Mouse (Mus musculus): ENCODE data around the gene Actl10. TPM values are rescaled to one million over a fixed set of nuclear protein-coding genes. Genes with fewer than 3 reads are reported as not detected.

The Actl10 gene
- polyA plus RNA-seq, 1 experiment from 2014 or later = 0.59 TPM

DNA sequence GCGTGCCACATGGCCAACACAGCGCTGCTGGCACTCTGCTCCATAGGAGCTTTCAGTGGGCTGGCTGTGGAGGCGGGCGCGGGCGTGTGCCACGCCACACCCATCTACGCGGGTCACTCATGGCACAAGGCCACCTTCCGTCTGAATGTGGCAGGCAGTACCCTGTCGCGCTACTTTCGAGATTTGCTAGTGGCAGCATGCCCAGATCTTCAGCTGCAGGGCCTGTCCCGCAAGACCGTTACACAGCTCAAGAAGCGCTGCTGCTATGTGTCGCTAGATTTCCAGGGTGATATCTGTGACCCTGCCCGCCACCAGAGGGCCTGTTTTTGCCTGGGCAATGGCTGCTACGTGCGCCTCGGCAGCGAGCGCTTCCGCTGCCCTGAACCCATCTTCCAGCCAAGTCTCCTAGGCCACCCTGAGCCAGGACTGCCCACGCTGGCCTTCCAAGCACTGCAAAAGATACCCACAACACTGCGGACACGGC, 890 bp downstream of the Actl10 start:
- Histone ChIP-seq H3K9me3 (no peaks in the 10 kb centered on the region), H3K27ac (replicated peaks) (peak overlapping the region; percentile 68), H3K27me3 (no peaks in the 10 kb centered on the region), H3K9ac (replicated peaks) (peak overlapping the region; percentile 14), H3K4me3 (no peak overlapping the region), H3K4me2 (replicated peaks) (peak overlapping the region; percentile 37), H3K36me3 (no peaks in the 10 kb centered on the region), H3K4me1 (peaks cover 44% of the 10 kb centered on the region)
- WGBS = 13% methylated on average over 27 of the region's 27 CpGs
- peak; percentile 71 for ATAC-seq (replicated peaks)

DNA sequence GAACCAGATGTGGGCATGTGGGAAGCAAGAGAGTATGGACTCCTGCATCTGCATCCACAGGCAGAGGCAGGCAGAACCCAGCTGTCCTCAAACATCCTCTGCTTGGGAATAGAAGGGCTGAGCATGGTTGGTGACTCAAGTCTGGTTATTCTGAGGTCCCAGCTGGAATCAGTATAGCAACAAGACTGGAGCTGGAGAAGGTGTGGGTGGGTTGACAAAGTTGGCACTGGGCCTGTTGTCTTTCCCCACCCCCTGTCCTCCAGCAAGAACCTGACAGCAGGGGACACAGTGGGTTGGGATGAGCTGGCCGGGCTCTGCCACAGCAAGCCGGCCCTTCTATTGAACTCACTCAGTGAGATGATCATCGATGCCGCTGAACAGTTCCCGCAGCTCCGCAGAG, 3.7 kb downstream of the Actl10 start:
- H3K4me3 ChIP-seq = no peak overlapping the region
- no peak for ATAC-seq (replicated peaks)
- no peak overlapping the region for H3K9ac ChIP-seq (replicated peaks)
- H3K4me2 ChIP-seq (replicated peaks) = no peak overlapping the region
- H3K36me3 ChIP-seq = no peaks in the 10 kb centered on the region
- H3K4me1 ChIP-seq = peaks cover 44% of the 10 kb centered on the region
- H3K27ac ChIP-seq (replicated peaks) = no peak overlapping the region
- H3K27me3 ChIP-seq = no peaks in the 10 kb centered on the region
- WGBS = 72% methylated on average over 6 of the region's 6 CpGs
- no peaks in the 10 kb centered on the region for H3K9me3 ChIP-seq

DNA sequence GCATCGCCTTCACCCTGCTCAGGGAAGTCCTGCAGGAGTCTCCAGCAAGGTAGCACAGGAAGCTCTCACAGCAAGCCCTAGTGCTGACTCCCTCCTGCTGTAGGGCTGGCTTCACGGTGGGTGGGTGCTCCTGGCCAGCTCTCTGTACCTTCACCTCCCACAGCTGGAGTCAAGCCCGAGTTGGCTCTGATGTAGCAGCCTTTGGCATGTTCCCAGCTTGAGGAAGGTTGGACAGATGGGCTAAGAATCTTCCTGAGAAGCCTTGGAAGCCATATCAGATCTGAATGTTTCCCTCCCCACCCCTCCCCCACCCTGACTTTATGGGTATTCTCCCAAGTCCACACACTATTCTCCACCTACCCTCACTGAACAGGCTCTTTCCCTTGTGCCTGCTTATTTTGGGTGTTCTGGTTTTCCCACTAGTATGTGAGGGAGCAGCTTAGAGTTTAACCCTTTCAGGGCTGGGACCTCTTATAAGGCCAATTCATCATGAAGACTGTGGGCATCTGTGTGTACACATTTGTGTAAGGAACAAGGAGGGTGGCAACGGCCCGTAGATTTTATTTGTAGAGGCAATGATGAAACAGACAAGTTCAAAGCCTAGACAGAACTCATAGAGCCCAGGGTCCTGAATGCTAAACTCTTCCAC, 5.7 kb downstream of the Actl10 start:
- Histone ChIP-seq H3K9me3 (no peaks in the 10 kb centered on the region), H3K4me1 (peaks cover 30% of the 10 kb centered on the region), H3K27me3 (no peaks in the 10 kb centered on the region), H3K4me3 (peak overlapping the region; percentile 46), H3K36me3 (no peaks in the 10 kb centered on the region), H3K9ac (replicated peaks) (no peak overlapping the region), H3K4me2 (replicated peaks) (peak overlapping the region; percentile 70), H3K27ac (replicated peaks) (0 out of 2 replicates have a peak overlapping the region, but pooled peaks have one; percentile 43)
- 41% methylated on average over 5 of the region's 5 CpGs for WGBS
- ATAC-seq (replicated peaks) = no peak

DNA sequence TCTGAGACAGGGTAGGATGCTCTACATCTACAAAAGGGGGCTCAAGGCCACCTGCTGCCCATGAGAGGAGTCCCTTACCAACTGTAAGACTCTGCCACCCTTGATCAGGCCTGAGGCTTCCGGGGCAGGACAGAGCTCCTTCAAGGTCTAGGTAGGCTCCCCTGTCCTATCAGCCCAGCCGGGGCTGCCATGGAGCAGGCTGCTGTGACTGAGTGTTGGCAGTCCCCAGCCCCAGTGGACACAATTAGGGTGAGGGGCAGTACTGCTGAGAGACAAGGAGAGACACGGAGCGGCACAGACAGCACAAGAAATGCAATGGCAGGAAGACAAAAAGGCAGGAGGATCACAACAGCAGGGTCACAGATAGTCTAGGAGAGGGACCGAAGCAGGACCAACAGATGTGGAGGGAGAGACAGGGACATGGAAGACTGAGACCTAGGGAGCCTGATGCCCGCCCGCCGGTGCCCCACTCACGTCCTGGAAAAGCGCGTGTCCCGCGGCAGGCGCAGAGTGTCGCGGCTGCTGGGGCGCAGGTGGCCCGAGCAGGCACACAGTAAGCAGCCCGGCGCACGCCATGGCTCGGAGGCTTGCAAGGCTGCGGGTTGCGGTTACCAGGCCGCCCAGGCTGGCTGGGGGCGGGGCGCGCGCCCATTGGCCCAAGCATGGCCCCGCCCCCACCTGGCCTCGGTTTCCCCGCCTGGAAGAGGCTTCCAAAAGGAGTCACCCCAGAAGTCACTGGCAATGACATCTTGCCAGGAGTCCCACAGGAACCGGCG, 6.9 kb downstream of the Actl10 start, which contains the start of gene Necab3:
TSS of gene Necab3 (minus strand) at position 627 of the 776 bp plus-strand sequence.
- Histone ChIP-seq H3K9me3 (no peaks in the 10 kb centered on the region), H3K9ac (replicated peaks) (peak within 1 kb of the TSS; percentile 54), H3K27me3 (no peaks in the 10 kb centered on the region), H3K36me3 (no peaks in the 10 kb centered on the region), H3K4me3 (peak within 1 kb of the TSS; percentile 46), H3K4me2 (replicated peaks) (peak within 1 kb of the TSS; percentile 70), H3K27ac (replicated peaks) (0 out of 2 replicates have a peak within 1 kb of the TSS, but pooled peaks have one; percentile 25), H3K4me1 (peaks cover 23% of the 10 kb centered on the region)
- peak; percentile 71 for ATAC-seq (replicated peaks)
- WGBS = 6% methylated on average over 34 of the region's 34 CpGs

DNA sequence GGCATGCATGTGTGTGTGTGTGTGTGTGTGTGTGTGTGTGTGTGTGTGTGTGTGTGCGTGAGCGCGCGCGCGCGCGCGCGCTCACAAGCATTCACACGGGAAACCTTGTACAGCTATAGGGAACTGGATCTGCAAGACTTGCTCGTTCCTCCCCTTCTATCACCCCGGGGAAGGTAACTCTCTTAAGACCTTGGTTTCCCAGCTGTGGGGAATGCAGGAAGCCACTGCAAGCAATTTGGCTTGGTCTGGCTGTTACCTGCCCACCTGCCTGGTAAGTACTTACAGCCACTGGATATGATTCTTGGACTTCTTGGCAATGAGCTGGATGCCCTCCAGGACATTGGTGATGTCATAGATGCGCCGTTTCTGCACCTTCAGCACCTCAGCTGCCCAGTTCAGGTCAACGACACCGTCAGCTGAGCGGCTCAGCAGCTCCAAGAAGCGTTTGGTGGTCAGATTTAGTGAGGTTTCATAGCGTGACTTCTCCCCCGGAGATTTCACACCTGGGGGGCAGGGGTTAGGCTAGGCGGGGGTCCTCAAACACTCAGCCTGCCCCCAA, 12.1 kb downstream of the Actl10 start:
- Histone ChIP-seq H3K36me3 (no peaks in the 10 kb centered on the region), H3K4me2 (replicated peaks) (no peak overlapping the region), H3K4me1 (peaks cover 42% of the 10 kb centered on the region), H3K27me3 (no peaks in the 10 kb centered on the region), H3K9me3 (no peaks in the 10 kb centered on the region), H3K9ac (replicated peaks) (no peak overlapping the region), H3K4me3 (no peak overlapping the region), H3K27ac (replicated peaks) (no peak overlapping the region)
- WGBS = 91% methylated on average over 22 of the region's 22 CpGs
- no peak for ATAC-seq (replicated peaks)

DNA sequence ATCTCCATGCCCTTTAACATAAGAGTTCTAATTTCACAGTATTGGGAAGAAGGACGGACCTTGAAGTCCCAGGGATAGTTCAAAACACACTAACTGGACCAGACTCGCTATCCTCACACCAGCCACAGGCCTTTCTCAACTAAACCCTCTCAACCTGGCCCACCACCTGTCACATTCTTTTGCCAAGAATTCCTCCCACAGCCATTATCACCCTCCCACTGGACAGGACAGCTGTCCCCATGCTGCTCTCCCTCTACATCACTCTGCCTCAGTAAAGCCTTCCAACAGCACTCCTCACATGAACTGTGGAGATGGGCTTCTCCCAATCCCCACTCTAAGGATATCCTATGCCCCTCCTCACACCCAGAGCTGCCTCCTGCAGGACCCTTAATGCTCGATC, 14.0 kb downstream of the Actl10 start:
- whole genome bisulfite sequencing = 56% methylated on average over 3 of the region's 3 CpGs
- no peak overlapping the region for H3K9ac ChIP-seq (replicated peaks)
- H3K9me3 ChIP-seq = no peaks in the 10 kb centered on the region
- peaks cover 49% of the 10 kb centered on the region for H3K4me1 ChIP-seq
- no peak overlapping the region for H3K4me2 ChIP-seq (replicated peaks)
- peak overlapping the region; percentile 46 for H3K27ac ChIP-seq (replicated peaks)
- no peak for ATAC-seq (replicated peaks)
- no peaks in the 10 kb centered on the region for H3K27me3 ChIP-seq
- no peak overlapping the region for H3K4me3 ChIP-seq
- no peaks in the 10 kb centered on the region for H3K36me3 ChIP-seq

DNA sequence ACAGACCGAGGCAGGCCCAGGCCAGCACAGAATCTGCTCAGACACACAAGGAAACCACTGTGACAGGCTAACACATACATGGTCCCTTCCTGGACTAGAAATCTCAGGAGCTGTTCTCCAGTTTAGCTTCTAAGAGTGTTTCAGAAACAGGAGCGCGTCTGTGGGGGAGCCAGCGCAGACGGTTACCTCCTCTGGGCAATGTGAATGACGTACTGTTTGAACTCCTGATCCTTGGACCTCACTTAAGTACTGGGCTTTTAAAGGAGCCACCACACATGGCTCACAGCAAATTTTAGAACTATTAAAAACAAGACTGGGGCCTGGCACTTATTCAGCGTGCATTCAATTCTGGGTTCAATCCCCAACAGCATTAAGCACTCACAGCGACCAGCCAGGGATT, 15.1 kb downstream of the Actl10 start:
- WGBS = 53% methylated on average over 8 of the region's 8 CpGs
- Histone ChIP-seq H3K4me1 (peaks cover 53% of the 10 kb centered on the region), H3K9ac (replicated peaks) (no peak overlapping the region), H3K4me3 (no peak overlapping the region), H3K4me2 (replicated peaks) (no peak overlapping the region), H3K27ac (replicated peaks) (no peak overlapping the region; the same call in 1 of the 2 replicates), H3K9me3 (no peaks in the 10 kb centered on the region), H3K36me3 (no peaks in the 10 kb centered on the region), H3K27me3 (no peaks in the 10 kb centered on the region)
- no peak for ATAC-seq (replicated peaks)

DNA sequence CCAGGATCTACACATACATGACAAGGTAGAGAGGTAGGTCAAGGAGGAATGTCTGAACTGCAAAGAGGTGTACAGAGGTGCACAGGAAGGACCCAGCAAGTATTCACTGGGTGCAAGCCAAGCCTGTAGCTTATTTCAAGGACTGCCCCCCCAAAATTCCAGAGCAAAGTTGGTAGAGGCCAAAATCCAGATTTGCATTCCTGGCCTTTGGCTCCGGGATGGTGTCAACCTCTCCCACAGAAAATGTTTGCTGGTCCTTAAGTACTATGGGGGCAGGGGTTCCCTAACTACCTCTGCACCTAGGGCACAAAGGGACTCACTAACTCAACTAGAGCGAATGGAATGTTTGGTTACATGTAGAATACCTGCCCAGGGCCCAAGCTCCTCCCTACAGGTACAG, 16.2 kb downstream of the Actl10 start:
- no peaks in the 10 kb centered on the region for H3K27me3 ChIP-seq
- 62% methylated on average over 2 of the region's 2 CpGs for WGBS
- H3K4me3 ChIP-seq = peak overlapping the region; percentile 88
- no peaks in the 10 kb centered on the region for H3K36me3 ChIP-seq
- no peak overlapping the region for H3K9ac ChIP-seq (replicated peaks)
- no peaks in the 10 kb centered on the region for H3K9me3 ChIP-seq
- peak overlapping the region; percentile 90 for H3K4me2 ChIP-seq (replicated peaks)
- H3K27ac ChIP-seq (replicated peaks) = peak overlapping the region; percentile 73
- H3K4me1 ChIP-seq = peaks cover 53% of the 10 kb centered on the region
- ATAC-seq (replicated peaks) = no peak

DNA sequence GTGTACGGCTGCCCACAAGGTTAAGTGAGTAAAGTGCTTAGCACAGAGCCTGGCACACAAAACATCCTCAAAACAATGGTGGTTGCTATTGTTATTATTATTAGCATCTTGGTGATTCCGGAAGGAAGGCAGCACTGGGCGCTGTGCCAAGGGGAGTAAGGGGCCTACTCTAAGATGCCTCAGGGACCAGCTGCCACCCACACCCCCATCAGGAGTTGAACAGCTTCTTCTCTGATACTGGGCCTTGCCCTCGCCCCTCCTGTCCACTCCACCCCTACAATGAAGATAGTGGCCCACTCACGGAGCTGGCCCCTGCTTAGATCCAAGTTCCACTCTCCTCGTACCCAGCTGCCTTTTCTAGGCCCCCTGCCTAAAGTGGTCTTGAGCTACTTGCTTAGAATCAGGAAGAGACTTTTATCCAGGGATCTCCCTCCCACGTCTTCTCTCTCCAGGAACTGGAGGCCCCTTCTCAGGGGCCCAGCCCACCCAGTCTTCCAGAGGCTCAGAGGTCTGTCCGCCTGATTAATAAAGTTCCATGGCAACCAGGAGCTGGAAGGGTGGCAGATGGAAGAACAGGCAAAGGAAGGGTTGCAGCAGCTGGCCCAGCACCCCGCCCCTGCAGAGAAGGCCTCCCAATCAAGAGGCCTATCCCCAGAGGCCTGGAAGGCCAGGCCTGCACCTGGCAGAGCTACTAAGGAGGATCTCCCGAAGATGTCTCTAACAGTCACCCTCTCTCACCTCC, 16.9 kb downstream of the Actl10 start:
- Histone ChIP-seq H3K4me2 (replicated peaks) (peak overlapping the region; percentile 90), H3K9ac (replicated peaks) (peak overlapping the region; percentile 55), H3K4me3 (peak overlapping the region; percentile 88), H3K27me3 (no peaks in the 10 kb centered on the region), H3K36me3 (no peaks in the 10 kb centered on the region), H3K9me3 (no peaks in the 10 kb centered on the region), H3K4me1 (peaks cover 53% of the 10 kb centered on the region), H3K27ac (replicated peaks) (peak overlapping the region; percentile 73)
- ATAC-seq (replicated peaks) = peak; percentile 10
- WGBS = 2% methylated on average over 10 of the region's 10 CpGs

DNA sequence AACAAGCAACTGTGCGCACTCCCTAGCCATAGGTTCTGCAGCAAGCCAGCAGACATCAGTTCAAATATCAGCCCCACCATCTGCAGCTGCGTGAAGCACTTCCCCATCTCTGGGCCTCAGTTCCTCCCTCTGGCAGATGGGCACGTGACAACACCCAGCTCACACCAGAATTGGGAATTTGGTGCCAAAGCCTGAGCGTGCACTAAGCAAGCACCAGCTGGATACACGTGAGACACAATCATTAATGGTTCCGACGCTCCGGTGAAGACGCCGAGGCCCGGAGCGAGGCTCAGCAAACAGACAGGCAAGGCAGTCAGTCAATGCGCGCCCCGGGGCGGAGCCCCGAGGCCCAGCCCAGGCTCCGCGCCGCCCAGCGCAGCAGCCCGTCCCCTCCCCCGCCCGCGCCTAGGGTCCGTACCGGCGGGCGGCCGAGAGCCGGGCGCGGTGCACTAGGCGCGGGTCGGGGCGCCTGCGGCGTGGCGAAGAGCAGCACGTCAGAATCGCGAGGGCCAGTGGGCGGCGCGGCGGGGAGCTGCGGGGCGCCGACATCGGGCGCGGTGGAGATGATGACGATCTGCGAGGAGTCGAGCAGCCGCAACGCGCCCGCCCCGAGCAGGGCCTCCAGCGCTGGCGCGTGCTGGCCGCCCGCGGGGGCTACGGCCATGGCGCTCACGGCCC, 17.6 kb downstream of the Actl10 start:
- ATAC-seq (replicated peaks) = peak; percentile 70
- H3K4me2 ChIP-seq (replicated peaks) = peak overlapping the region; percentile 90
- no peaks in the 10 kb centered on the region for H3K9me3 ChIP-seq
- peak overlapping the region; percentile 73 for H3K27ac ChIP-seq (replicated peaks)
- H3K4me3 ChIP-seq = peak overlapping the region; percentile 88
- H3K4me1 ChIP-seq = peaks cover 53% of the 10 kb centered on the region
- no peaks in the 10 kb centered on the region for H3K27me3 ChIP-seq
- WGBS = under 1% methylated on average over 54 of the region's 70 CpGs
- H3K36me3 ChIP-seq = no peaks in the 10 kb centered on the region
- peak overlapping the region; percentile 55 for H3K9ac ChIP-seq (replicated peaks)

DNA sequence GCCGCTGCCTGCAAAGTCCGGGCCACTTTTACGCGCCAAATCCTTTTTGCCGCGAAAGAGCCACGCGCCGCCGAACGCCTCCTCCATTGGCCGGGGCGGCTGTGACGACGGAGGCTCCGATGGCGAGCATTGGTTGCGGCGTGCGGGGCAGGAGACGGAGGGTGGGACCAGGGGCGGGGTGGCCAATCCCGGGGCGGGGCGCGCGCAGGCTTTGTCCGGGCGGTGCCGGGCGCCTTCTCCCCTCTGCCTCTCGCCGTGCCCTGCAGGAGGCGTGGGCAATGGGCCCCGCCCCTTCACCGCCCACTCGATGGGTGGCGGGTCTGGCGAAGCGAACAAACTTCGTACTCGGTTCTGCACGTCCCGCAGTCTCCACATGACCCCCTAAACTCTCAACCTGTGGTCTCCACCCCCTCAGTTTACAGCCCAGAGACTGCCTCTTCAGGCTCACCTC, 18.3 kb downstream of the Actl10 start, which contains the start of gene E2f1:
TSS of gene E2f1 (minus strand) at position 57 of the 451 bp plus-strand sequence.
- peak within 1 kb of the TSS; percentile 88 for H3K4me3 ChIP-seq
- peak within 1 kb of the TSS; percentile 73 for H3K27ac ChIP-seq (replicated peaks)
- under 1% methylated on average over 41 of the region's 44 CpGs for WGBS
- H3K27me3 ChIP-seq = no peaks in the 10 kb centered on the region
- H3K4me1 ChIP-seq = peaks cover 53% of the 10 kb centered on the region
- peak within 1 kb of the TSS; percentile 55 for H3K9ac ChIP-seq (replicated peaks)
- ATAC-seq (replicated peaks) = peak; percentile 99
- H3K36me3 ChIP-seq = no peaks in the 10 kb centered on the region
- H3K9me3 ChIP-seq = no peaks in the 10 kb centered on the region
- peak within 1 kb of the TSS; percentile 90 for H3K4me2 ChIP-seq (replicated peaks)
